Mouse (Mus musculus) kidney, embryonic 14.5 days (tissue): ENCODE data around the gene Pde9a. TPM values are rescaled to one million over a fixed set of nuclear protein-coding genes. Genes with fewer than 3 reads are reported as not detected.
"Not testable (repeated sequence)": the region's sequence is repeated elsewhere in the genome, so short reads cannot be mapped to it uniquely, and the experiment has no call there.

ENCODE experiments used
- ATAC-seq: fragments of 200-750 bp; cut with Nextera tagmentation; 2 replicates; pipeline ENCODE4 v1.8.0; 2017; ENCODE audit warnings: moderate number of reproducible peaks, mild to moderate bottlenecking, moderate TSS enrichment, moderate library complexity; ENCODE audit not compliant: low FRiP score, low TSS enrichment
- H3K27ac ChIP-seq: fragments of 300-500 bp; sonication (generic); 2 replicates; pipeline ENCODE4 v1.5.1; 2014; ENCODE audit warnings: low read depth, mild to moderate bottlenecking, low read length, moderate library complexity, mixed read lengths
- H3K27me3 ChIP-seq: fragments of 300-500 bp; sonication (generic); 2 replicates; pipeline ENCODE4 v1.6.1; 2014; ENCODE audit warnings: mild to moderate bottlenecking, low read length; ENCODE audit not compliant: control insufficient read depth, insufficient read depth
- H3K36me3 ChIP-seq: fragments of 300-500 bp; sonication (generic); 2 replicates; pipeline ENCODE4 v1.6.1; 2014; ENCODE audit warnings: low read length, mixed read lengths; ENCODE audit not compliant: control insufficient read depth, insufficient read depth
- H3K4me1 ChIP-seq: fragments of 300-500 bp; sonication (generic); 2 replicates; pipeline ENCODE4 v1.6.1; 2014; ENCODE audit warnings: low read length, mixed read lengths; ENCODE audit not compliant: control insufficient read depth, insufficient read depth
- H3K4me2 ChIP-seq: fragments of 300-500 bp; sonication (generic); replicated peaks from 2 replicates; pipeline ENCODE4 v1.6.1; 2014; ENCODE audit warnings: low read depth, mild to moderate bottlenecking, low read length
- H3K4me3 ChIP-seq: fragments of 300-500 bp; sonication (generic); 2 replicates; pipeline ENCODE4 v1.5.1; 2014; ENCODE audit warnings: mild to moderate bottlenecking, low read length
- H3K9ac ChIP-seq: fragments of 300-500 bp; sonication (generic); 2 replicates; pipeline ENCODE4 v1.6.1; 2014; ENCODE audit warnings: low read depth, mild to moderate bottlenecking, low read length, moderate library complexity
- H3K9me3 ChIP-seq: fragments of 300-500 bp; sonication (generic); 2 replicates; pipeline ENCODE4 v1.6.1; 2016; ENCODE audit warnings: low read length; ENCODE audit not compliant: control insufficient read depth
- WGBS: fragments of 180-500 bp; shearing (Covaris S2); extraction: QIAGEN DNeasy Blood & Tissue Kit; methylation state at CpG from one replicate; pipeline ENCODE4 v1.1.7; 2014; 5-methylcytosine and 5-hydroxymethylcytosine counted together
- polyA plus RNA-seq: library from polyadenylated mRNA; unstranded; fragments of >200 nt; fragmentation: Nextera tagmentation; extraction: Ambion mirVana; gene quantifications from 2 replicates; pipeline ENCODE4 v1.2.1, GENCODE M21; 2014

Gene Pde9a
- polyA plus RNA-seq, 1 experiment from 2014 or later, result 37.6 TPM

DNA sequence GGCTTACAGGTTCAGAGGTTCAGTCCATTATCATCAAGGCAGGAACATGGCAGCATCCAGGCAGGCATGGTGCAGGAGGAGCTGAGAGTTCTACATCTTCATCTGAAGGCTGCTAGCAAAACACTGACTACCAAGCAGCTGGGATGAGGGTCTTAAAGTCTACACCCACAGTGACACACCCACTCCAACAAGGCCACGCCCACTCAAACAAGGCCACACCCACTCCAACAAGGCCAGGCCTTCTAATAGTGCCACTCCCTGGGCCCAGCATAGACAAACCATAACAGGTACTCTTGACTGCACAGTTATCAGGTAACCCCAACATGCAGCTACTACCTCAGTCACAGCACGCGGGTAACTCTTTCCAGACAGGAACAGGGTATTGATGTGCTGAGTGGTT lies 31.3 kb upstream of the Pde9a start:
- not testable (repeated sequence) for H3K4me2 ChIP-seq, H3K4me3 ChIP-seq, H3K9me3 ChIP-seq, H3K27ac ChIP-seq, H3K27me3 ChIP-seq, H3K4me1 ChIP-seq, ATAC-seq, H3K36me3 ChIP-seq, H3K9ac ChIP-seq
- 77% methylated on average over 3 of the region's 3 CpGs for WGBS

DNA sequence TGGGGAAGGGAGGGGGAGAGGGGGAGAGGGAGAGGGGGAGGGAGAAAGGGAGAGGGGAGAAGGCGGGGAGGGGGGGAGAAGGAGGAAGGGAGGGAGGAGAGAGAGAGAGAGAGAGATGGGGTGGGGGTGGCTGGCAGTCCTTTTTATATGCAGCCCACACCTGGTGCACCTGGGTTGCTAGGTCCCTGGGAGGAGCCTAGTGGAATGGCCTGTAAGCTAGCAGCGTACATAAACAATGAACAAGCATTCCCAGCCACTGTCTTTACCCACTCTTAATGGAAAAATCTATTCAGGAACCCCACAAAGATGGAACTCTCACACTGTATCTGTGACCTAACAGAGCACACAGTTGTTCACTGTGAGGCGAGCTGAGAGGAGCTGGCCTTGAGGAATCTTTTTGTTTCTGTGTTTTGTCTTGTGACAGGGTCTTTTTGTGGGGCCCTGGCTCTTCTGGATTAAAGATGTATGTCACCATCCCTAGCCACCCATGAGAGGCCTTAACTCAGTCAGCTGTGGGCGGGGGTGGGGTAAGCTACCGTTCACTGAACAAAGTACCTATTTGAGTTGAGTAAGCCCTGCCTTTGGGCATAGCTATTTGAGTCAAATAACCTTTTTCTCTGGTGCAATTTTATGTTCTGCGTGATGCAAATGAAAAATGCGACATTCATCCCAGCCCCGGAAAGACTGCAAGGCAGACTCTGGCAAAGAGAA lies 30.1 kb upstream of the Pde9a start:
- Histone ChIP-seq H3K27me3 (no peaks in the 10 kb centered on the region), H3K4me2 (no peak overlapping the region; the same call in 1 of the 2 replicates), H3K4me3 (no peak overlapping the region), H3K4me1 (no peaks in the 10 kb centered on the region), H3K9me3 (no peaks in the 10 kb centered on the region), H3K36me3 (no peaks in the 10 kb centered on the region), H3K27ac (no peak overlapping the region), H3K9ac (no peak overlapping the region)
- ATAC-seq, result no peak
- 40% methylated on average over 8 of the region's 8 CpGs for WGBS

DNA sequence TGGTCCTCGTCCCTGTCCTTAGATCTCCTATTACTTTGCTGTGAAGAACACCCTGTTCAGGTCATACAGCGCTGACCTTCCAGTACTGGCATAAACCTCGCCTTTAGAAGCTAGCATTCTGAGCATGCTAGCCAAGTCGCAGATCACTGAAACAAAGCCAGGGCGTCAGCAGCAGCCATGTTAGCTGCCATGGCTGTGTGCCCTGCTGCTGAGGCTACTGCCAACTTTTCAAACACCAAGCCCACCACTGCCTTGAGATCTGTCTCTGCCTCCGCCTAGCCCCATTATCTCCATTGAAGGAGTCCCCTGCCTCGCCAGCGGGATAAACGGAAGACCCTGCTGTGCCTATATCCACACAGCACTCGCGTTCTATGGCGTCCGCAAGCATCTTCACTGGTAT lies 25.4 kb upstream of the Pde9a start:
- Histone ChIP-seq H3K9ac (no peak overlapping the region), H3K4me1 (no peaks in the 10 kb centered on the region), H3K27ac (no peak overlapping the region), H3K9me3 (no peaks in the 10 kb centered on the region), H3K4me2 (no peak overlapping the region), H3K27me3 (no peaks in the 10 kb centered on the region), H3K4me3 (no peak overlapping the region), H3K36me3 (no peaks in the 10 kb centered on the region)
- ATAC-seq, result no peak
- 83% methylated on average over 13 of the region's 13 CpGs for WGBS

DNA sequence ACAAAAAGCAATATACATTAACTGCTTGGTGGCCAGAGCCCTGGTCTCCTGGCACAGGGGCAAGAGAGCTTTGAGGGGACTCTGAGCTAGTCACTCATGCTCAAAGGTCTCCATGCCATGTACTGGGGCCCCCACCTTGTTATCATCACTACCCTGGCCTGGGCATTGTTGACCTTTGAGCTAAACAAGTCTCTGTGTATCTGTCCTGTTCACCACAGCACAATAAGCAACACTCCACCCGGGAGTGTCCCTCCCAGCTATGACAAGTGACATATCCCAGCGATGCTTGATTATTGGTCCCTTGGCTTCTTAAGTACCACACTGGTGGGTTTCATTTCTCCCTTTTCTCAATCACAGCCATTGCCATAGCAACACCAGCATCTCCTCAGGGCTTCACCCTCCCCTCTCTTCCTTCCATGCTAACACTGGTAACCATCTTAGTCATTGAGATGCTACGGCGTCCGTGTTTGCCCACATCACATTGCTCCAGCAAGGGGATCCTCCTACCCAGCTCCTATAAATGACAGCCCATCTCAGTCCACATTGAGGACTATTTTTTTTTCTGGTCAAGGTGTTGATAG lies 20.3 kb upstream of the Pde9a start:
- no peaks in the 10 kb centered on the region for H3K9me3 ChIP-seq
- ATAC-seq, result no peak
- H3K4me1 ChIP-seq, result no peaks in the 10 kb centered on the region
- H3K4me2 ChIP-seq, result no peak overlapping the region
- no peaks in the 10 kb centered on the region for H3K36me3 ChIP-seq
- 76% methylated on average over 5 of the region's 5 CpGs for WGBS
- no peak overlapping the region for H3K9ac ChIP-seq
- H3K27me3 ChIP-seq, result no peaks in the 10 kb centered on the region
- no peak overlapping the region for H3K27ac ChIP-seq
- no peak overlapping the region for H3K4me3 ChIP-seq

DNA sequence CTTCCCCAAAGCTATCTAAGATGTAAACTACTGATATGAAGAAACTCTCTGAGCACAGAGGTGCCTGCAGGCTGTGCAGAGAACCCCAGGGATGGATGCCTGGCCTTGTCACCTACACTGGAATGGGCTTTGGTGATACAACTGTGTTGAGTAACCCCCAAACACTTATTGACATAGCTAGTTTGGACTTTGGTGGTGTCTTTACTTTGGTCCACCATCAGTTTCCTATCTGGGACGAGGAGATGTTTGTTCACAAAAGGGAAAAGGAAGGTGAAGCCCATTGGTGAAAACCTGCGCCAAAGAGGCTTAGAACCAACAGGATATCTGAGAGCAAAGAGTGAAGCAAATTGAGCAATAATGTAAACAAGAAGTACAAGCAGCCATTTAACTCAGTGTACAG lies 15.8 kb upstream of the Pde9a start:
- Histone ChIP-seq H3K9ac (no peak overlapping the region), H3K4me1 (no peaks in the 10 kb centered on the region), H3K4me3 (no peak overlapping the region), H3K4me2 (no peak overlapping the region), H3K27ac (no peak overlapping the region), H3K36me3 (no peaks in the 10 kb centered on the region), H3K9me3 (no peaks in the 10 kb centered on the region), H3K27me3 (no peaks in the 10 kb centered on the region)
- no peak for ATAC-seq
- 91% methylated on average over 2 of the region's 2 CpGs for WGBS

DNA sequence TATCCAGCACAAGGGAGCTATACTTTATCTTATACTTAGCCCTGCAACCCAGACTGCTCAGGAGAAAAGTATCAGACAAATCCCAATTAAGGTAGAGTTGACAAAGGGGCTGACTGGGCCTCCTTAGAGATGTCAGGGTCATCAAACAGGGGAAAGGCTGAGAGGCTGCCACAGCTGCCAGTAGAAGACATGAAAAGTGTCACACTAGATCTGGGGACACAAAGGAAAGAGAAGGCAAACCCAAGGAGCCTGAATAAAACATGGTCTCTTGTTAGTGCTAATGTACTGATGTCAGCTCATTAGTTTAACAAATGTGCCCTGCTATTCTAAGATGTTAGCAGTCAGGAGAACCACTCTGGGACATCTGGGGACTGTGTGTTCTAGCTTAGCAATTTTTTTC lies 15.1 kb upstream of the Pde9a start:
- Histone ChIP-seq H3K4me3 (no peak overlapping the region), H3K27ac (no peak overlapping the region), H3K27me3 (no peaks in the 10 kb centered on the region), H3K9ac (no peak overlapping the region), H3K4me2 (no peak overlapping the region), H3K36me3 (no peaks in the 10 kb centered on the region), H3K4me1 (no peaks in the 10 kb centered on the region), H3K9me3 (no peaks in the 10 kb centered on the region)
- no peak for ATAC-seq

DNA sequence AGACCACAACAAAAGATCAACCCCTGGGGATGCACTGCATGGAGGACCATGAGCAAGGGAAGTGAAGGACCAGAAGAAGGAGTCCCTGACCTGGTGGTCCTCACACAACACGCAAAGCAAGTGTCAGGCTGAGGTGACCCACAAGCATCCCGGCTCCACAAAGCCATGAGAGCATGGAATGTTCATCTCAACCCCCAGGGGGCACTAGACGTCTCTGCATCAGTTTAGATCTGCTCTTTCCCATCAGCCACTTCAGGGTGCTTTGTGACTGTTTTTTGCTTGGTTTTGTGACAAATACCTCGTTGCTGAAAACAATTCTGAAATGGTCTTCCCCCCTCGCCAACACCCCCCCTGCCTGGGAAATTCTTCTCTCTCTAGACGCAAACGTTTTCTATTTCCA lies 8.0 kb upstream of the Pde9a start:
- ATAC-seq, result 0 out of 2 replicates have a peak, but pooled peaks have one; percentile 10
- no peaks in the 10 kb centered on the region for H3K4me1 ChIP-seq
- no peaks in the 10 kb centered on the region for H3K9me3 ChIP-seq
- no peak overlapping the region for H3K27ac ChIP-seq
- no peaks in the 10 kb centered on the region for H3K36me3 ChIP-seq
- WGBS, result 14% methylated on average over 7 of the region's 7 CpGs
- H3K4me2 ChIP-seq, result no peak overlapping the region
- H3K27me3 ChIP-seq, result no peaks in the 10 kb centered on the region
- no peak overlapping the region for H3K9ac ChIP-seq
- H3K4me3 ChIP-seq, result no peak overlapping the region

DNA sequence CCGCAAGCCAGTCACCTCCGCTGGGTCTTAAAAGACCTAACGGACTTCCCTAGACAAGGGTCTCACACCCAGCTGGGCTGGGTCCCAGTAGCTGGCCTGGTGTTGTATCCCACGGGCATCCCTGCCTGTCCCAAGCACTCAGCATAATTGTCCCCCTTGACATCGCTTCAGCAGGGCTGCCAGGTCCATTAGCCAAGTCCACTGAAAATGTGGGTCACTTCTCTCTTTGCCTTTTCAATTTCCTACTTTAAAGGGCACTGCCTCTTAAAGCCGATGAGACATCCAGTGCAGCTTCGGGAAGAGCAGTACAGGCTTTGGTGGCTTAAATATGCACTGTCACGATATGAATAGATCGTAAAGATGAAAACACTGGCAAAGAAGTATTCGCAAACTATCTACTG lies 7.6 kb upstream of the Pde9a start:
- no peak overlapping the region for H3K4me2 ChIP-seq
- H3K9me3 ChIP-seq, result no peaks in the 10 kb centered on the region
- no peak overlapping the region for H3K27ac ChIP-seq
- no peak overlapping the region for H3K9ac ChIP-seq
- H3K36me3 ChIP-seq, result no peaks in the 10 kb centered on the region
- no peaks in the 10 kb centered on the region; the same call in 1 of the 2 replicates for H3K4me1 ChIP-seq
- no peak overlapping the region for H3K4me3 ChIP-seq
- WGBS, result 68% methylated on average over 10 of the region's 10 CpGs
- H3K27me3 ChIP-seq, result peaks cover 2% of the 10 kb centered on the region; the same call in 1 of the 2 replicates
- no peak for ATAC-seq

DNA sequence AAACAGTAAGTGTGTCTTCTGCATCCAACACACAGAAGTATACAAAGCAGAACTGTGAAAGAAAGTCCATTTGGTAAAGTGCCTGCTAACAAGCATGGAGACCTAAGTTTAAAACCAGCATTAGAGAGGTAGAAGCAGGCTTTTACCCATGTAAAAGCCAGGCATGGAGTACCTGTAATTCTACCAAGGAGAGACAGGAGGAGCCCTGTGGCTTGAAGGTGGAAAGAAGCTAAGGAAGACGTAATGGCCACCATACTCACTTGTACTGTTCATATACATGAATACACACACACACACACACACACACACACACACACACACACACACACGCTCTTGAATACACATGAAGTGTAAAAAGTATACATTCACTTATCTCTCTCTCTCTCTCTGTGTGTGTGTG lies 6.9 kb upstream of the Pde9a start:
- no peak overlapping the region for H3K4me3 ChIP-seq
- peaks cover 8% of the 10 kb centered on the region for H3K27me3 ChIP-seq
- no peak overlapping the region for H3K9ac ChIP-seq
- no peak overlapping the region for H3K4me2 ChIP-seq
- WGBS, result 80% methylated on average over 2 of the region's 2 CpGs
- H3K36me3 ChIP-seq, result no peaks in the 10 kb centered on the region
- H3K4me1 ChIP-seq, result peaks cover under 1% of the 10 kb centered on the region; the same call in 1 of the 2 replicates
- H3K27ac ChIP-seq, result no peak overlapping the region
- no peaks in the 10 kb centered on the region for H3K9me3 ChIP-seq
- ATAC-seq, result no peak
